Mouse (Mus musculus) kidney, postnatal 0 days (tissue): ENCODE data around the gene Snapc4. TPM values are rescaled to one million over a fixed set of nuclear protein-coding genes. Genes with fewer than 3 reads are reported as not detected.
"Not testable (repeated sequence)": the region's sequence is repeated elsewhere in the genome, so short reads cannot be mapped to it uniquely, and the experiment has no call there.

ENCODE experiments used
- ATAC-seq: fragments of 200-750 bp; cut with Nextera tagmentation; replicated peaks from 2 replicates; pipeline ENCODE4 v1.8.0; 2017; ENCODE audit warnings: low read depth, moderate number of reproducible peaks, moderate TSS enrichment, moderate library complexity; ENCODE audit not compliant: low FRiP score
- DNase-seq: peaks from one replicate; pipeline ENCODE4 v3.0.0-alpha.2; 2016; ENCODE audit warnings: low spot score
- H3K27ac ChIP-seq: fragments of 300-500 bp; sonication (generic); 2 replicates; pipeline ENCODE4 v1.5.1; 2014; ENCODE audit warnings: mild to moderate bottlenecking
- H3K27me3 ChIP-seq: fragments of 300-500 bp; sonication (generic); 2 replicates; pipeline ENCODE4 v1.6.1; 2014; ENCODE audit warnings: low read length, mixed read lengths; ENCODE audit not compliant: insufficient read depth
- H3K36me3 ChIP-seq: fragments of 300-500 bp; sonication (generic); 2 replicates; pipeline ENCODE4 v1.6.1; 2014; ENCODE audit warnings: low read length, mixed read lengths; ENCODE audit not compliant: insufficient read depth
- H3K4me1 ChIP-seq: fragments of 300-500 bp; sonication (generic); replicated peaks from 2 replicates; pipeline ENCODE4 v1.6.1; 2014; ENCODE audit warnings: antibody characterized with exemption, low read length, mixed read lengths; ENCODE audit not compliant: insufficient read depth
- H3K4me2 ChIP-seq: fragments of 300-500 bp; sonication (generic); 2 replicates; pipeline ENCODE4 v1.6.1; 2014; ENCODE audit warnings: mild to moderate bottlenecking, low read length, moderate library complexity, mixed read lengths
- H3K4me3 ChIP-seq: fragments of 300-500 bp; sonication (generic); replicated peaks from 2 replicates; pipeline ENCODE4 v1.5.1; 2014; ENCODE audit warnings: low read depth, low read length
- H3K9ac ChIP-seq: fragments of 300-500 bp; sonication (generic); 2 replicates; pipeline ENCODE4 v1.6.1; 2014; ENCODE audit warnings: low read depth, low read length
- H3K9me3 ChIP-seq: fragments of 300-500 bp; sonication (generic); replicated peaks from 2 replicates; pipeline ENCODE4 v1.6.1; 2016; ENCODE audit warnings: low read length, inconsistent platforms, mixed read lengths
- CTCF ChIP-seq: IDR thresholded peaks from 2 replicates; pipeline ENCODE4 v1.5.1; 2016; ENCODE audit warnings: antibody characterized with exemption, low read depth, mild to moderate bottlenecking, moderate library complexity
- WGBS: fragments of 180-500 bp; shearing (Covaris S2); extraction: QIAGEN DNeasy Blood & Tissue Kit; methylation state at CpG from one replicate; pipeline ENCODE4 v1.1.7; 2014; 5-methylcytosine and 5-hydroxymethylcytosine counted together
- polyA plus RNA-seq: library from polyadenylated mRNA; unstranded; fragments of >200 nt; fragmentation: Nextera tagmentation; extraction: Ambion mirVana; gene quantifications from 2 replicates; pipeline ENCODE4 v1.2.1, GENCODE M21; 2015

Gene Snapc4
- polyA plus RNA-seq, 1 experiment from 2014 or later, result 14.6 TPM

DNA sequence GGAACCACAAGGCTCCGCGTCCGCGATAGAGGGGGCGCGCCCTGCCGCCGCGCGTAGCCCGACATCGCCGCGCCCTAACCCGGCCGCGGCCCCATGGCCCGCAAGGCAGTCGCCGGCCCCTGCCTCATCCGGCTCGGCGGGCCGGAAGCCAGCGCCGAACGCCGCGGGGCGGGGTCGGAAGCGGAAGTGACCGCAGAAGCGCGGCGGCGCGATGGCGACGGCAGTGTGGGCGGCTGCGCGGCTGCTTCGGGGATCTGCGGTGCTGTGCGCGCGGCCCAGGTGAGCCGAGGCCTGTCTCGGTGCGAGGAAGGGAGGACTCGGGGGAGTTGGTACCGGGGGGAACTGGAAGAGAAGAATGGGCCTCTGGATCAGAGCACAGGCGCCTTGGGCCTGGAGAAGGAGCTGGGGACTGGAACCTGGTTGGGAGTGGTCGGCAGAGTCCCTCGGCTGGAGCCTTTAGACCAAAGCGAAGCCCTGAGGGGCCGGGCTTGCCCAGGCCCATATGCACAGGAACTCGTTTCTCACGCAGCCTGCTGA, 8.8 kb upstream of the Snapc4 start, which contains the start of the genes Entr1 and Pmpca:
Gene Entr1, minus strand, starts transcription at position 163 of the 537 bp plus-strand sequence.
Gene Pmpca, plus strand, starts transcription at position 186 of the 537 bp plus-strand sequence.
- TF ChIP-seq CTCF, result no peak
- 0% methylated on average over 60 of the region's 60 CpGs for WGBS
- peak within 1 kb of the TSS; percentile 97 for H3K4me3 ChIP-seq
- H3K27ac ChIP-seq, result peak within 1 kb of the TSS; percentile 63
- peak; percentile 86 for DNase-seq
- peak; percentile 74 for ATAC-seq
- no peaks in the 10 kb centered on the region for H3K27me3 ChIP-seq
- peaks cover 55% of the 10 kb centered on the region for H3K36me3 ChIP-seq
- H3K9ac ChIP-seq, result peak within 1 kb of the TSS; percentile 94
- no peaks in the 10 kb centered on the region for H3K9me3 ChIP-seq
- peaks cover 9% of the 10 kb centered on the region for H3K4me1 ChIP-seq
- peak within 1 kb of the TSS; percentile 98 for H3K4me2 ChIP-seq

DNA sequence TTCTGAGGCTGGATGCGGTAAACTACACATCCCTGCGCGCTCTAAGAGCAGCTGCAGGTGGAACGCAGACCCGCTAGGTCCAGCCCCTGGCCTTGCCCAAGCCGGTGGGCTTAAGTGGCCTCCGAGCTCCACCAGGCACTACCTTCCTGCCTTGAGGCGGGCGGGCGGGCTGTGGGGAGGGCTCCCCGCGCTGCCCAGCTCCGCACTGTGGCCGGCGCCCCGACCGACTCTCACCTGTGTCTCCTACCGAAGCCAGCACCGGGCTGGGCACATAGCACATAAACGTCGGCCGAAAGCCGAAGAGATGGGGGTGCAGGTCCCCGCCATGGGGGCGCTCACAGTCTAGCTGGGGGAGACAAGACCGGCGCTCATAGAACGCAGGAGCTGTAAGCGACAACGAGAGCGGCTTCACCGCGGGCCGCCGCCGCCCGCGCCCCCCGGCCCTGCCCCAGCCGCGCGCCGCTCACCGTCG, 8.3 kb upstream of the Snapc4 start:
- 2% methylated on average over 43 of the region's 45 CpGs for WGBS
- ATAC-seq (peak; percentile 34), DNase-seq (peak; percentile 12)
- peak overlapping the region; percentile 63 for H3K27ac ChIP-seq
- H3K4me1 ChIP-seq, result peaks cover 9% of the 10 kb centered on the region
- TF ChIP-seq CTCF, result no peak
- peaks cover 55% of the 10 kb centered on the region for H3K36me3 ChIP-seq
- peak overlapping the region; percentile 98 for H3K4me2 ChIP-seq
- H3K4me3 ChIP-seq, result peak overlapping the region; percentile 97
- H3K9ac ChIP-seq, result peak overlapping the region; percentile 94
- no peaks in the 10 kb centered on the region for H3K27me3 ChIP-seq
- no peaks in the 10 kb centered on the region for H3K9me3 ChIP-seq

DNA sequence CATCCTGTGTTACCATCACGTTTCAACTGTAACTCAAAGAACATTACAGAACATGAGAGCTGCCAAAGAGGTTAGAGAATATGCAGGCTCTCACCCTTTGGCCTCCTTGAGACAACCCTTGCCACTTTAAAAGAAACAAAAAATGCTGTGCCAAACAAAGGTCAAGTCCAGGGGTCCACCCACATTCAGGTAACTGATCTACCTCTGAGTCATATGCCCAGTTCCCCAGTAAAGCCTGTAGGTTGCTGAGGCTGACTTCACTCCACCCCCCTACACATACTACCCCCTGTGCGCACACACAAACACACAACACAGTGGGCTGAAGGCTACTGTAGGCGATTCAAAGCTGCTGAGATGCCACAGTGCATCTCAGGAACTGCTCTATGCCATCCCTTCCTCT, 7.3 kb upstream of the Snapc4 start:
- H3K27ac ChIP-seq, result no peak overlapping the region
- peak; percentile 54 for ATAC-seq
- H3K36me3 ChIP-seq, result peaks cover 53% of the 10 kb centered on the region
- no peaks in the 10 kb centered on the region for H3K27me3 ChIP-seq
- peak overlapping the region; percentile 8; the same call in 1 of the 2 replicates for H3K9ac ChIP-seq
- no peak overlapping the region for H3K4me3 ChIP-seq
- peaks cover 9% of the 10 kb centered on the region for H3K4me1 ChIP-seq
- H3K4me2 ChIP-seq, result no peak overlapping the region
- no peaks in the 10 kb centered on the region for H3K9me3 ChIP-seq
- 79% methylated on average over 3 of the region's 3 CpGs for WGBS
- no peak for DNase-seq
- no peak for TF ChIP-seq CTCF

DNA sequence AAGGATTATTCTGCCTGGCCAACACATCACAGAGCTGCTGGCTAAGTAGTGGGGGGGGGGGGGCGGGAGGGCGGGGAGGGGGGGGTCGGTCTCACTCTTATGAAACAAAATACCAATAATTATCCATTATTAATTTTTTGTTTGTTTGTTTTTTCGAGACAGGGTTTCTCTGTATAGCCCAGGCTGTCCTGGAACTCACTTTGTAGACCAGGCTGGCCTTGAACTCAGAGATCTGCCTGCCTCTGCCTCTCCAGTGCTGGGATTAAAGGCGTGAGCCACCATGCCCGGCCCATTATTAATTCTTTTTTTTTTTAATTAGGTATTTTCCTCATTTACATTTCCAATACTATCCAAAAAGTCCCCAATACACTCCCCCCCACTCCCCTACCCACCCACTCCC, 418 bp upstream of the Snapc4 start:
- not testable (repeated sequence) for H3K9me3 ChIP-seq, H3K27ac ChIP-seq, DNase-seq, H3K4me1 ChIP-seq, ATAC-seq, H3K27me3 ChIP-seq
- Histone ChIP-seq H3K36me3 (peaks cover 44% of the 10 kb centered on the region), H3K4me3 (peak overlapping the region; percentile 78), H3K4me2 (peak overlapping the region; percentile 95), H3K9ac (peak overlapping the region; percentile 79; the same call in 1 of the 2 replicates)
- WGBS, result 34% methylated on average over 6 of the region's 6 CpGs

DNA sequence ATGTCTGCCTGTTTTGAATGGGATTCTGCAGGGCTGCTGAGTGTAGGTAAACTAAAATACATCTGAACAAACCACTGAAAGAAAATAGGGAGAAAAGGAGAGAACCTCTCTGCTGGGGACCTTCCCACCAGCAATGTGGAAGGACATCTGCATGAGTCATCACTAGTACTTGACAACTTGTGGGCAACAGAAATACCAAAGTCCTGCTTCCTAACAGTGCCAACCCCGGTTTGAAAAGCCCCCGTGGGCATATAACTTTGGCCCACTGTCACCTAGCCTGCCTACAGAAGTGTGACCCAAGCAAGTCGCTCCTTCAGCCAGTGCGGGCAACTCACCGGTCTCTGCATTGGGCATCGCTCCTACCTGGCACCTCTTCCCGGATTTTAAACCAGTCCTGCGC, 8.1 kb downstream of the Snapc4 start:
- no peak for DNase-seq
- no peaks in the 10 kb centered on the region for H3K4me1 ChIP-seq
- no peak for TF ChIP-seq CTCF
- H3K4me2 ChIP-seq, result no peak overlapping the region
- no peaks in the 10 kb centered on the region for H3K9me3 ChIP-seq
- no peaks in the 10 kb centered on the region for H3K27me3 ChIP-seq
- no peak overlapping the region for H3K9ac ChIP-seq
- peaks cover 78% of the 10 kb centered on the region for H3K36me3 ChIP-seq
- 97% methylated on average over 8 of the region's 8 CpGs for WGBS
- H3K27ac ChIP-seq, result no peak overlapping the region
- no peak for ATAC-seq
- no peak overlapping the region for H3K4me3 ChIP-seq

DNA sequence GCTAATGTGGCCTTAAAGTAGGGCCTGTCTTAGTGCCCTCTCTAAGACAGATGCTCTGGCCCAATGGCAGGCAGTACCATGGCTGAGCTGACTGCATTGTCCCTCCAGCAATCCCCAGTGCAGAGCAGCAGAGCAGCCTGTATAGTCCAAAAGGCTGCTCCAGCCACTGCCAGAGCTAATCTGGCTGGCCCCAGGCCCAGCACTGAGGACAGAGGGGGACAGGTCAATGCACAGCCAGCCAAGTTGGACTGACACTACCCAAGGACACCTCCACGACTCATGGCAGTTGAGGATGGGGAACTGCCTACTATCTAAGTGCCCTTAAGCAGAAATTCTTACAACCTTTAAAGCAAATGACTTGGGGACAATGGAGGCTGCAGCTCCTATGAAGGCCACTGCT, 11.9 kb downstream of the Snapc4 start:
- DNase-seq, result no peak
- peaks cover 71% of the 10 kb centered on the region for H3K36me3 ChIP-seq
- TF ChIP-seq CTCF, result no peak
- H3K9ac ChIP-seq, result no peak overlapping the region
- H3K4me2 ChIP-seq, result no peak overlapping the region
- no peaks in the 10 kb centered on the region for H3K27me3 ChIP-seq
- H3K27ac ChIP-seq, result no peak overlapping the region
- no peak overlapping the region for H3K4me3 ChIP-seq
- no peaks in the 10 kb centered on the region for H3K4me1 ChIP-seq
- 90% methylated on average over 1 of the region's 1 CpGs for WGBS
- no peak for ATAC-seq
- no peaks in the 10 kb centered on the region for H3K9me3 ChIP-seq

DNA sequence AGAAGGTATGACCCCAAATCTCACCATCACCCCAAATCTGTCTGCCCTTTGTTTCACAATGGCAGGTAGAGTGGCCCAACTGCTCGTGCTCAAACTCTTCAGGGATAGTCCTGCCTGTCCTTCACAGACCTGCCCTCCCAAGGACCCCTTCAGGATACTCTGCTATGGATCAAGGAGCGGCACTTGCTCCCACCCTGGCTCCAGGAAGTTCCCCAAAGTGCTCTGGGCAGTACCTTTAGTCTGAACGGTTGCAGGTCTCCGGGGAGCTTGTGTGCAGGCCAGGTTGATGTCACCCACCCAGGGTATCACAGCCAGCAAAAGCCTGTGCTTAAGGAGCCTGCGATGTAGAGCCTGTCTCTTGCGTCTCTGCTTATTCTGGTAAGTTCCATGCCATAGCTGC, 12.5 kb downstream of the Snapc4 start:
- H3K4me3 ChIP-seq, result no peak overlapping the region
- no peak overlapping the region for H3K27ac ChIP-seq
- H3K4me1 ChIP-seq, result no peaks in the 10 kb centered on the region
- peaks cover 72% of the 10 kb centered on the region for H3K36me3 ChIP-seq
- H3K27me3 ChIP-seq, result no peaks in the 10 kb centered on the region
- WGBS, result 92% methylated on average over 6 of the region's 6 CpGs
- no peak overlapping the region for H3K9ac ChIP-seq
- TF ChIP-seq CTCF, result no peak
- ATAC-seq (no peak), DNase-seq (no peak)
- H3K9me3 ChIP-seq, result no peaks in the 10 kb centered on the region
- no peak overlapping the region for H3K4me2 ChIP-seq
